Mouse (Mus musculus): ENCODE data around the gene Gsto2.

DNA sequence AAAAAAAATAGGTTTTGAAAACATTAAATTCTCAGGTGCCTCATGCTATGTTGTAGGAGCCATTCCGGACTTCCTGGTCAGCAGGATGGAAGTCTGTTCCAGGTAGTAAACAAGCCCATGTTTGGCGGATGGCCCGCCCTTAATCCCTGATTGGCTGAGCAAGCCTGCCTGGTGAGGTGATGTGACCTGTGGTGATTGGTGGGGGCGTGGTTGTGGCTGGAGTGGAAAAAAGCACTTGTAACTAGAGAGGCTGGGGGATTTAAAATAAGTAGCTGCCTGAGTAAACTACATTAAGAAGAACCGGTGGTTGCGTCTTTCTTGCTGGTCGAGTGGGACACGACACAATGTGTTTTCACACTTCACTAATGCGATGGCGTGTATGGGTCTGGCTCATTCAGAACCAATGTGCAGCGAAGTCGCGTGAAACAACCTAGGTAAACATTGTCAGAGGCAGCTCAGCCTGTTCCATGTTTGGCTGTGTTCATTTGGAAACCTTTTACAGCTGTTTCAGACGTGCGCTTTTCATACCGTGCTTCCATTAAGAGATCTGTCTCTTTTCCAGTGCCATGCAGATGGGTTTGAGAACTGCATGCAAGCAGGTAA, 69.4 kb downstream of the Gsto2 start:
- TF ChIP-seq CTCF (IDR thresholded peaks at IDR 0.05; ENCODE audit: low read depth) (no peak), EP300 (IDR thresholded peaks at IDR 0.05; ENCODE audit: low read depth) (no peak)
